Mouse (Mus musculus) retina, postnatal 1 day (tissue): ENCODE measurements around the gene Lsm12.
"Not testable (repeated sequence)": the region's sequence is repeated elsewhere in the genome, so short reads cannot be mapped to it uniquely, and the experiment has no call there.

ENCODE experiments used
- DNase-seq: peaks from one replicate; pipeline ENCODE4 v3.0.0-alpha.2; 2012

Lsm12 gene

GRCm38 (mm10) chr11:102184253-102184645 is 847 bp downstream of the Lsm12 start:
- DNase-seq = no peak

GRCm38 (mm10) chr11:102179836-102180235 is 5.3 kb downstream of the Lsm12 start:
- DNase-seq = no peak

GRCm38 (mm10) chr11:102168689-102169088 is 16.4 kb downstream of the Lsm12 start:
- no peak for DNase-seq

GRCm38 (mm10) chr11:102167539-102167938 is 17.6 kb downstream of the Lsm12 start:
- DNase-seq = no peak

GRCm38 (mm10) chr11:102165971-102166722 is 18.9 kb downstream of the Lsm12 start:
- no peak for DNase-seq

GRCm38 (mm10) chr11:102159781-102160180 is 25.3 kb downstream of the Lsm12 start:
- no peak for DNase-seq

GRCm38 (mm10) chr11:102158024-102158423 is 27.1 kb downstream of the Lsm12 start:
- DNase-seq = not testable (repeated sequence)

- no peak for DNase-seq
Measured at GRCm38 (mm10) chr11:102156786-102157089, 28.4 kb downstream of the Lsm12 start.

GRCm38 (mm10) chr11:102156039-102156785 is 28.9 kb downstream of the Lsm12 start, which contains the start of gene Tmem101:
Gene Tmem101 (minus strand): TSS chr11:102156404.
- DNase-seq = peak; percentile 96

- DNase-seq = no peak
Measured at GRCm38 (mm10) chr11:102147213-102147989, 37.7 kb downstream of the Lsm12 start.

GRCm38 (mm10) chr11:102146531-102146930 is 38.6 kb downstream of the Lsm12 start:
- no peak for DNase-seq

- DNase-seq = peak; percentile 38
Measured at GRCm38 (mm10) chr11:102146005-102146404, 39.1 kb downstream of the Lsm12 start.

GRCm38 (mm10) chr11:102145471-102146001 is 39.6 kb downstream of the Lsm12 start, which contains the start of gene Nags:
Gene Nags (plus strand): TSS chr11:102145513.
- peak; percentile 74 for DNase-seq

- DNase-seq = no peak
Measured at GRCm38 (mm10) chr11:102144957-102145470, 40.1 kb downstream of the Lsm12 start.

GRCm38 (mm10) chr11:102142355-102142754 is 42.7 kb downstream of the Lsm12 start:
- DNase-seq = no peak

- peak; percentile 84 for DNase-seq
Measured at GRCm38 (mm10) chr11:102140508-102140907, 44.6 kb downstream of the Lsm12 start.

- peak; percentile 86 for DNase-seq
Measured at GRCm38 (mm10) chr11:102138447-102138740, 46.7 kb downstream of the Lsm12 start.

- no peak for DNase-seq
Measured at GRCm38 (mm10) chr11:102137625-102138446, 47.3 kb downstream of the Lsm12 start.

GRCm38 (mm10) chr11:102134516-102134915 is 50.6 kb downstream of the Lsm12 start:
- peak; percentile 70 for DNase-seq

GRCm38 (mm10) chr11:102117386-102117785 is 67.7 kb downstream of the Lsm12 start:
- no peak for DNase-seq

- DNase-seq = no peak
Measured at GRCm38 (mm10) chr11:102116241-102116640, 68.9 kb downstream of the Lsm12 start.
